Mouse (Mus musculus): ENCODE results near the gene Clip2. TPM values are rescaled to one million over a fixed set of nuclear protein-coding genes. Genes with fewer than 3 reads are reported as not detected.

Gene Clip2
- polyA plus RNA-seq, 1 experiment from 2014 or later = 16.7 TPM

DNA sequence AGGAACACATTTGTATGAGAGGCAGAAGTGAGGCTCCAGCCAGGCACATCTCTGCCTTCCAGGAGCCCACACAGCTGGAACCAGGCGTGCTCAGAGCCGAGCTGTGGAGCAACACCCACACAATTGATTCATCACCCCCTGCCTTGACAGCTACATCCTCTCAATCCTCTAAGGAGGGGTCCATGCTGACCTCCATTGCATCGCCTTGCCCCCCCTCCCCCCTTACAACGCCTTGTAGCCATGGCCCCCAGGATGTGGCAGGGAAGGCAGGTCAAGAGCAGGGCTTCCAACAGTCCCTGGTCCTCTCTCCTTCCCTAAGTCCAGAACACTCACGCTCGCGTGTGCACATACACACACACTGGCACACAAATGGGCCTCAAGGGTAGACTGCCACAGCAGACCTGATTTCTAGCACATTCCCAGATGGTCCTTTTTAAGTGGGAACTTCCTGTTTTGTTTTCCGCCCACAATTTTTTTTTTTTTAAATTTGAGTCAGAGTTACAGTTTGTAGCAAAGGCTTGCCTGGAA, 16.8 kb upstream of the Clip2 start:
- ATAC-seq = no peak
- Histone ChIP-seq H3K27me3 (ENCODE audit: control insufficient read depth, insufficient read depth, low read depth, low read length) (no peaks in the 10 kb centered on the region), H3K9me3 (replicated peaks; ENCODE audit: control insufficient read depth, low read length, poor library complexity, severe bottlenecking) (peaks cover 5% of the 10 kb centered on the region; the same call in 1 of the 2 replicates), H3K9ac (ENCODE audit: low read depth, low read length) (0 out of 2 replicates have a peak overlapping the region, but pooled peaks have one; percentile 10), H3K36me3 (ENCODE audit: control insufficient read depth, insufficient read depth, low read length) (no peaks in the 10 kb centered on the region), H3K4me2 (ENCODE audit: low read length) (no peak overlapping the region), H3K4me3 (ENCODE audit: low read depth, low read length) (no peak overlapping the region), H3K4me1 (ENCODE audit: control insufficient read depth, insufficient read depth, low read length) (peaks cover 7% of the 10 kb centered on the region), H3K27ac (ENCODE audit: low read length) (no peak overlapping the region)
- 59% methylated on average over 8 of the region's 8 CpGs for WGBS

DNA sequence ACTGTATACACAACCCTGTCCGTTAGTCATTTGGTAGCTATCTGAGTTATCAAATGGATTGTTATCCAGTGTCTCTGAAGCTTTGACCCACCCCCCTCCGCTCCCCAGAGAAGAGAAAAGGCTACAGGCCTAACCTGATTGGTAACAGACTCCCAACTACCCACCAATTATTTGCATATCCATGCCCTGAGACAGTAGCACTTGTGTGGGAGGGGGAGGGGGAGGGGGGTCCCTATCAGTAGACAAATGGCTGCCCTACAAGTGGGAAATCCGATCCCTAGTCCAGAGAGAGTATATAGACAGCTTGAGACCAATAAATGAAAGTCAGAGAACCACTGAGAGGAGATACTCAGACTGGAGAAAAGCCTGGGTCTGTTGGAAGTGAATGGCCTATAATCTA, 15.8 kb upstream of the Clip2 start:
- no peaks in the 10 kb centered on the region for H3K27me3 ChIP-seq (ENCODE audit: control insufficient read depth, insufficient read depth, low read depth, low read length)
- ATAC-seq = no peak
- 70% methylated on average over 3 of the region's 3 CpGs for WGBS
- H3K4me1 ChIP-seq (ENCODE audit: control insufficient read depth, insufficient read depth, low read length) = peaks cover 7% of the 10 kb centered on the region
- H3K27ac ChIP-seq (ENCODE audit: low read length) = no peak overlapping the region
- no peaks in the 10 kb centered on the region for H3K36me3 ChIP-seq (ENCODE audit: control insufficient read depth, insufficient read depth, low read length)
- no peak overlapping the region for H3K4me3 ChIP-seq (ENCODE audit: low read depth, low read length)
- H3K9me3 ChIP-seq (replicated peaks; ENCODE audit: control insufficient read depth, low read length, poor library complexity, severe bottlenecking) = peaks cover 5% of the 10 kb centered on the region; the same call in 1 of the 2 replicates
- H3K4me2 ChIP-seq (ENCODE audit: low read length) = no peak overlapping the region
- H3K9ac ChIP-seq (ENCODE audit: low read depth, low read length) = no peak overlapping the region

DNA sequence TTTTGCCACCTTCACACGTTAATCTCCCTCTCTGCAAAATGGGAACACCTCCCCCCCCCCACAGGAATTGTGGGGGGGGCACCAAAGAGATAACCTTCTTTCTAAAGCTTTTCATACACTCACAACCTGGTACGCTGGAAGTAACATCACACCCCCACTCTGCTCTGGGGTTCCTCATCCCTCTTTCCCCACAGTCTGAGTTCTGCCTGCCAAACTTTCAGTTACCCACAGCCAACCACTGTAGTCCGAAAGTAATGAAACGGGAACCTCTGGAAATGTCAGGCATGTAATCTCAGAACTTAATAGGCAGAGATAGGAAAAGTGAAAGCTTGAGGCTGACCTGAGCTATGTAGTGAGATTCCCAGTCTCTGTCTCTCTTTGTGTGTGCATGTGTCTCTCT, 15.2 kb upstream of the Clip2 start:
- no peaks in the 10 kb centered on the region for H3K36me3 ChIP-seq (ENCODE audit: control insufficient read depth, insufficient read depth, low read length)
- no peak for ATAC-seq
- H3K4me3 ChIP-seq (ENCODE audit: low read depth, low read length) = no peak overlapping the region

DNA sequence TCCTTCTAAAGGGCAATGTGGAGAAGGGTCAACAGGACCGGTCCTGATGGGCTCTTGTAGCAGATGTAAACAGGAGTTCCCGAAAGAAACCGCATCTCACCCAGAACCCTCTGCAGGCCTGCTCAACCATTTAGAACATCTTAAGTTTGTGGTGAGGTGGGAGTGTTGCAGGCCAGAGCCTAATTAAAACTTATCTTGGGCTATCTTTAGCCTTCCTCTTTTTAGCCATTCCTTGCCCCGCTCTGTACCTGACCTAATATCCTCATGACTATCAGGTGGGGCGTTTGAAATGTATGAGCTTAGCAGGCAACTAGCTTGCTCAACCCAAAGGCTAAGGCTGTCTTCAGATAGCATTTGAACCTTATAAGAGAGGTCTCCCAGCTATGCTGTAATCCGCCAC, 13.5 kb upstream of the Clip2 start:
- ATAC-seq = no peak
- WGBS = 93% methylated on average over 6 of the region's 6 CpGs
- Histone ChIP-seq H3K27ac (ENCODE audit: low read length) (no peak overlapping the region), H3K27me3 (ENCODE audit: control insufficient read depth, insufficient read depth, low read depth, low read length) (no peaks in the 10 kb centered on the region), H3K9ac (ENCODE audit: low read depth, low read length) (no peak overlapping the region), H3K4me1 (ENCODE audit: control insufficient read depth, insufficient read depth, low read length) (no peaks in the 10 kb centered on the region), H3K4me2 (ENCODE audit: low read length) (no peak overlapping the region), H3K4me3 (ENCODE audit: low read depth, low read length) (no peak overlapping the region), H3K36me3 (ENCODE audit: control insufficient read depth, insufficient read depth, low read length) (no peaks in the 10 kb centered on the region), H3K9me3 (replicated peaks; ENCODE audit: control insufficient read depth, low read length, poor library complexity, severe bottlenecking) (peaks cover 2% of the 10 kb centered on the region; the same call in 1 of the 2 replicates)

More for the DNA sequence above, 15.2 kb upstream of the Clip2 start:
- Histone ChIP-seq H3K27ac (ENCODE audit: low read length) (no peak overlapping the region), H3K4me1 (ENCODE audit: control insufficient read depth, insufficient read depth, low read length) (peaks cover 4% of the 10 kb centered on the region), H3K4me2 (ENCODE audit: low read length) (no peak overlapping the region), H3K9me3 (replicated peaks; ENCODE audit: control insufficient read depth, low read length, poor library complexity, severe bottlenecking) (peaks cover 5% of the 10 kb centered on the region; the same call in 1 of the 2 replicates), H3K9ac (ENCODE audit: low read depth, low read length) (no peak overlapping the region), H3K27me3 (ENCODE audit: control insufficient read depth, insufficient read depth, low read depth, low read length) (no peaks in the 10 kb centered on the region)
- 77% methylated on average over 4 of the region's 4 CpGs for WGBS

DNA sequence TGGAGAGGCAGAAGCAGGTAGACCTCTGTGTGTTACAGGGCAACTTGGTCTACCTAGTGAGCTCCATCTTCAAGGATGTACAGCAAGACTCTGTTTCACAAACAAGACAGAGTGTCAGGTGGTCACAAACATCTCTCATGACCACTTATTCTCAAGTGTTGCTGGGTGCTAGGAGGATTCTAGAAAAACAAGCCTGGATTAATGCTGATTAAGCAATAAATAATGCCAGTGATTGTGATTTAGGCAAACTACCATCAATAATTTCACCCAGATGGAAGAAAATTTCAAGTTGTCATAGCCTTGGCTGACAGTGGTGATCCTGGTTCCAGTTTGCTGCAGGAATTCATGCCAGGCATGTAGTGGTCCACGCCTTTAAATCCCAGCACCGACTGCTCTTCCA, 12.0 kb upstream of the Clip2 start:
- Histone ChIP-seq H3K4me1 (ENCODE audit: control insufficient read depth, insufficient read depth, low read length) (no peaks in the 10 kb centered on the region), H3K27me3 (ENCODE audit: control insufficient read depth, insufficient read depth, low read depth, low read length) (no peaks in the 10 kb centered on the region), H3K27ac (ENCODE audit: low read length) (no peak overlapping the region), H3K36me3 (ENCODE audit: control insufficient read depth, insufficient read depth, low read length) (no peaks in the 10 kb centered on the region), H3K9ac (ENCODE audit: low read depth, low read length) (no peak overlapping the region), H3K4me3 (ENCODE audit: low read depth, low read length) (no peak overlapping the region), H3K9me3 (replicated peaks; ENCODE audit: control insufficient read depth, low read length, poor library complexity, severe bottlenecking) (peaks cover 2% of the 10 kb centered on the region; the same call in 1 of the 2 replicates), H3K4me2 (ENCODE audit: low read length) (no peak overlapping the region)
- ATAC-seq = no peak
- 96% methylated on average over 2 of the region's 2 CpGs for WGBS

DNA sequence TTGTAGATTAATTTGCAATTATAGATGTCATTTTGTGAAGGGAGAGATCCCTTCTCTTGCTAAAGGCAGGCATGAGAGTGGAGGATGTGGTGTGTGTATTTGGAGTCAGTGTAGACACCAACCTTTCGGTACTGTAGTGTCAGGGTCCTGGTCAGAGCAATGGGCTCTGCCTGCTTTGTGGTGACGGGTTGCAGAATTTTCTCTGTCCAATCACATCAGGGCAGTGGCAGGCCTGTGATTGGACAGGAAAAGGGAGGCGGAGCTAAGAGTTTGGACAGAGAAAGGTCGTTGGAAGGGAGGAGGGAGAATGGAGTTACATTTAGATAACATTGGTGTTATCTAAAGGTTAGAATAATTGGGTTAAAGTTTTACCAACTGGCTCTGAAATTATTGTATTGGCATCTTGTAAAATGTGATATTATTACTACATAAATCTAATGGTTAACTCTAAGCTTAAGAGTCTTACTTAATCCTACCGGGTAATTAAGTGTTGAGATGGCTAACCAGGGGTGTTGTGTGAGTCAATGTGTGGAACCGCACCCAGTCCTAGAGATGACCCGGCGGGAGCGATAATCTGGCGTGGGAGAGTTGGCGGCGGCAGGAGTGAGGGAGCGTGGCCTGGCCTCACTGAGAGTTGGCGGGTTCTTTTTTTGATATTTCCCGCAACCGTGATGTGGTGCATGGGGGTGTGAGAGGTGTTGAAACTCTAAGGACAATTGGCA, 8.4 kb upstream of the Clip2 start:
- H3K4me2 ChIP-seq (ENCODE audit: low read length) = no peak overlapping the region
- peaks cover 2% of the 10 kb centered on the region; the same call in 1 of the 2 replicates for H3K9me3 ChIP-seq (replicated peaks; ENCODE audit: control insufficient read depth, low read length, poor library complexity, severe bottlenecking)
- H3K27me3 ChIP-seq (ENCODE audit: control insufficient read depth, insufficient read depth, low read depth, low read length) = no peaks in the 10 kb centered on the region
- no peak overlapping the region for H3K9ac ChIP-seq (ENCODE audit: low read depth, low read length)
- no peak overlapping the region for H3K4me3 ChIP-seq (ENCODE audit: low read depth, low read length)
- no peaks in the 10 kb centered on the region for H3K36me3 ChIP-seq (ENCODE audit: control insufficient read depth, insufficient read depth, low read length)
- WGBS = 83% methylated on average over 16 of the region's 16 CpGs
- H3K4me1 ChIP-seq (ENCODE audit: control insufficient read depth, insufficient read depth, low read length) = peaks cover 4% of the 10 kb centered on the region; the same call in 1 of the 2 replicates
- no peak overlapping the region for H3K27ac ChIP-seq (ENCODE audit: low read length)
- no peak for ATAC-seq

DNA sequence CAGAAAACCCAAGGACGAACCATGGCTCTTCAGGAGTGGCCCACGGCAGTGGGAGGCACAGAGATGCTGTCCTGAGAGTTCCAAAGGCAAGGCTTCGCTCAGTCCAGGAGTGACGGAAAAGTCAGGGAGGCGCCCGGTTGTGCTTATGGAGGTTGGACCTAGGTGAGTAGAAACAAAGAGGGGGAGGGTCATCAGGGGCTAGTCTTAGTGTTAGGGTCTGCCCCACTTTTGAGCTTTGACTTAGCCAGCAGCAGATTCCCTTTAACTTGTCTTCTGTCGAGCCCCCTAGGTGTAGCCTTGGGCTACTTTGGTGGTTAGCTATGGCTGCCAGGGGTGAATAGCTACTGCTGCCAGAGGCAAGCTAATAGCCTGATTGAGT, 7.8 kb upstream of the Clip2 start, which contains the start of gene Syna:
TSS of gene Syna (minus strand) at position 101 of the 379 bp plus-strand sequence.
- H3K27me3 ChIP-seq (ENCODE audit: control insufficient read depth, insufficient read depth, low read depth, low read length) = no peaks in the 10 kb centered on the region
- no peaks in the 10 kb centered on the region for H3K9me3 ChIP-seq (replicated peaks; ENCODE audit: control insufficient read depth, low read length, poor library complexity, severe bottlenecking)
- no peak within 1 kb of the TSS for H3K4me2 ChIP-seq (ENCODE audit: low read length)
- peaks cover 10% of the 10 kb centered on the region; the same call in 1 of the 2 replicates for H3K4me1 ChIP-seq (ENCODE audit: control insufficient read depth, insufficient read depth, low read length)
- H3K27ac ChIP-seq (ENCODE audit: low read length) = no peak within 1 kb of the TSS
- H3K36me3 ChIP-seq (ENCODE audit: control insufficient read depth, insufficient read depth, low read length) = no peaks in the 10 kb centered on the region
- ATAC-seq = no peak
- H3K4me3 ChIP-seq (ENCODE audit: low read depth, low read length) = no peak within 1 kb of the TSS
- no peak within 1 kb of the TSS for H3K9ac ChIP-seq (ENCODE audit: low read depth, low read length)
- WGBS = 92% methylated on average over 7 of the region's 7 CpGs

DNA sequence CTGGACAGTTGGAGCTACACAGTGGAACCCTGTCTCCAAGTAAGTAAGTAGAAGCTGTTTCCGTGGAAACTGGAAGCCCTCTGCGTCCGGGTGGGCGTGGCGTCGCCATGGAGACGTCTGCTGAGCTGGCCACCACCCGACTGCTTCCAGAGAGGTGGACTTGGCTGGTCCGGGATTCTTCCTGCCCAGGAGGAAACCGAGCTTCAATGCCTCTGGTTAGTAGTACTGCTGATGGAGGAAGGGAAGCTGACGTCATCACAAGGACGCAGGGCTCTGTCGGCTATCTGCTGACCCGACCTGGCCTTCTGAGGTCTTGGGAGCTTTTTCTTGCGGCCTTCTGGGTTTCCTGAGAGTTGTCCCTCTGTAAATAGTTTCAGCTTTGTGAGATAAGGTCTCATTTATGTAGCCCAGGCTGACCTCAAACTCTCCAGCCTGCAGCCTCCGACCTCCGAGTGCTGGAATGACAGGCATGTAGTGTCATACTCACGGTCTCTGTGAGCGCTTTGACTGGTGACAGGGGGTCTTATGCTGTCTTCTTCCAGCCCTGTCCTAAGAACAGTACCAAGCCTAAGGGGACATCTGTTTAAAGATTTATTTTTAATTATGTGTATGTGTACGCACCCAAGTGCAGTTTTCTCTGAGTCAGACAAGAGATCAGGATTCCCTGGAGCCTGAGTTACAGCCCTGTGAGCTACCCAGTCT, 3.4 kb upstream of the Clip2 start:
- no peak for ATAC-seq
- Histone ChIP-seq H3K4me3 (ENCODE audit: low read depth, low read length) (0 out of 2 replicates have a peak overlapping the region, but pooled peaks have one; percentile 6), H3K4me1 (ENCODE audit: control insufficient read depth, insufficient read depth, low read length) (peaks cover 20% of the 10 kb centered on the region), H3K4me2 (ENCODE audit: low read length) (peak overlapping the region; percentile 50), H3K36me3 (ENCODE audit: control insufficient read depth, insufficient read depth, low read length) (no peaks in the 10 kb centered on the region), H3K27ac (ENCODE audit: low read length) (no peak overlapping the region), H3K9me3 (replicated peaks; ENCODE audit: control insufficient read depth, low read length, poor library complexity, severe bottlenecking) (no peaks in the 10 kb centered on the region), H3K9ac (ENCODE audit: low read depth, low read length) (no peak overlapping the region), H3K27me3 (ENCODE audit: control insufficient read depth, insufficient read depth, low read depth, low read length) (no peaks in the 10 kb centered on the region)
- WGBS = 11% methylated on average over 20 of the region's 20 CpGs

All from midbrain, embryonic 16.5 days (tissue).